Mouse (Mus musculus): ENCODE measurements at regions not wholly inside any gene's neighbourhood (a gene's known extent, or its start where the extent isn't known, plus 50 kb on each side); places are given as distances from the start of the nearest gene placed in this dataset.
A peak's percentile ranks its signal among the peaks of the same experiment; 100 is the strongest.

DNA sequence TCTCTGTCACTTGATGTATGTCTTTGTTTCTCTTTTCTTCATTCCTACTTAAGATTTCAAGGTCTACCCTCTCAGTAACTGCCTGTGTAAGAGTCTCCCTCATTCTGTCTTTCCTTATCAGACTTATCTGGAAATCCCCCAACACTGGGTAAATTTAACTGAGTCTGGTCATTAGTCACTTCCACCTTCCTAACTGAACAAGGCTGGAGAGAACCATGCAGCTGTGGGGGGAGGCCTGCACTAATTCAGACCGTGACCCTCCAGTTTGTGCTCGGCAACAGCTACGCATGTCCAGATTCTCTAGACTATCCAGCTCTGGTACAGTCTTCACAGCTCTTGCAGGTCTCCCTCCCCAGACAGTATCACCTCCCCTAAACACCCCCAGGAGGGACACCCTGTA is 103.3 kb downstream of the Prox1 start:
- Histone ChIP-seq H3K27me3 (ENCODE audit: control insufficient read depth, insufficient read depth, low read length) (no peaks in the 10 kb centered on the region), H3K9me3 (replicated peaks; ENCODE audit: control insufficient read depth, low read length) (no peaks in the 10 kb centered on the region), H3K9ac (ENCODE audit: low read depth, low read length) (no peak overlapping the region), H3K36me3 (ENCODE audit: control insufficient read depth, insufficient read depth, low read length) (no peaks in the 10 kb centered on the region), H3K27ac (ENCODE audit: low read depth, low read length) (no peak overlapping the region), H3K4me2 (no peak overlapping the region), H3K4me1 (ENCODE audit: control insufficient read depth, insufficient read depth, low read length) (peaks cover 26% of the 10 kb centered on the region), H3K4me3 (ENCODE audit: low read depth, low read length) (no peak overlapping the region)
- ATAC-seq (replicated peaks; ENCODE audit: insufficient number of reproducible peaks, low FRiP score, low TSS enrichment) = no peak
- WGBS (ENCODE audit: insufficient replicate concordance) = 37% methylated on average over 3 of the region's 3 CpGs

DNA sequence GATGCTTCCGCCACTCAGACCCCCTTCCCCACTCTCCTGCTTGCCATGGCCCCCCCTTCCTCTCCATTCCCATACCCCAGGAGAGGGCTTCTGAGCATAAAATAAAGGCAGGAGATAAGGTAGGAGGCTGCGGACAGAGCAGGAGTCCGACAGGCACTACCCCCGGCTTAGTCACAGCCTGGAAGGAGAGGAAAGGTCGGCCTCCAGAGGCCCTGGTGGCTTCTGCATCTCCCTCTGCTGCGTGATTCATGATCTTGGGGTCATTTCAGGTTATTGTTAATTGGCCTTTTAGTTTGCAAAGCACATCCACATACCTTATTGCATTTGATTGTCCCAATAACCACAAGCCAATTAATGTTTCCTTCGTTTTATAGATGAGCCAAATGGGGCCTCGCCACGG is 104.1 kb downstream of the Prox1 start:
- ATAC-seq (replicated peaks; ENCODE audit: insufficient number of reproducible peaks, low FRiP score, low TSS enrichment) = no peak
- Histone ChIP-seq H3K4me2 (no peak overlapping the region), H3K27ac (ENCODE audit: low read depth, low read length) (no peak overlapping the region), H3K9ac (ENCODE audit: low read depth, low read length) (no peak overlapping the region), H3K4me3 (ENCODE audit: low read depth, low read length) (no peak overlapping the region), H3K36me3 (ENCODE audit: control insufficient read depth, insufficient read depth, low read length) (no peaks in the 10 kb centered on the region), H3K27me3 (ENCODE audit: control insufficient read depth, insufficient read depth, low read length) (no peaks in the 10 kb centered on the region), H3K9me3 (replicated peaks; ENCODE audit: control insufficient read depth, low read length) (no peaks in the 10 kb centered on the region), H3K4me1 (ENCODE audit: control insufficient read depth, insufficient read depth, low read length) (peaks cover 30% of the 10 kb centered on the region)
- 49% methylated on average over 9 of the region's 9 CpGs for WGBS (ENCODE audit: insufficient replicate concordance)

GRCm38 (mm10) chr1:190061560-190062295 is 108.8 kb downstream of the Prox1 start:
- H3K4me2 ChIP-seq = peak overlapping the region; percentile 42
- H3K9me3 ChIP-seq (replicated peaks; ENCODE audit: control insufficient read depth, low read length) = no peaks in the 10 kb centered on the region
- H3K27ac ChIP-seq (ENCODE audit: low read depth, low read length) = peak overlapping the region; percentile 90
- peak; percentile 67 for ATAC-seq (replicated peaks; ENCODE audit: insufficient number of reproducible peaks, low FRiP score, low TSS enrichment)
- no peaks in the 10 kb centered on the region for H3K36me3 ChIP-seq (ENCODE audit: control insufficient read depth, insufficient read depth, low read length)
- no peaks in the 10 kb centered on the region for H3K27me3 ChIP-seq (ENCODE audit: control insufficient read depth, insufficient read depth, low read length)
- H3K9ac ChIP-seq (ENCODE audit: low read depth, low read length) = peak overlapping the region; percentile 52; the same call in 1 of the 2 replicates
- 14% methylated on average over 9 of the region's 9 CpGs for WGBS (ENCODE audit: insufficient replicate concordance)
- H3K4me1 ChIP-seq (ENCODE audit: control insufficient read depth, insufficient read depth, low read length) = peaks cover 24% of the 10 kb centered on the region
- no peak overlapping the region for H3K4me3 ChIP-seq (ENCODE audit: low read depth, low read length)

DNA sequence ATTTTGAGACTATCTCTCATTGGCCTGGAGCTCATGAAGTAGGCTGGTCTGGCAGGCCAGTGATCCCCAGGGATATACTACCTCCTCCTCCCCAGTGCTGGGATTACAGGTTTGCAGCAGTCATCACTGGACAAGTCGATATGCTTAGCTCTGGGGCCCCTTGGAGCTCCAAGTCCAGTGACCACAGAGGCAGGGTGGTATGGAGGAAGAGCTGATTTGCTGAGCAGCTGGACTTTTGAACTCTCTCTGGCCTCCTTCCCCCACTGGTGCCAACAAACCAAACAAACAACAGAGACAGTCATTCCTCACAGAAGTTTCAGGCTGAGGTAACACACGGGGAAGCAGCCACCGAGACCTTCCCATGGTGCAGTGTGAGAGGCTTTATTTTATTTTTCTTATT is 111.5 kb downstream of the Prox1 start:
- Histone ChIP-seq H3K36me3 (ENCODE audit: control insufficient read depth, insufficient read depth, low read length) (no peaks in the 10 kb centered on the region), H3K27ac (ENCODE audit: low read depth, low read length) (no peak overlapping the region)

GRCm38 (mm10) chr1:190056931-190057330 is 113.6 kb downstream of the Prox1 start:
- H3K27ac ChIP-seq (ENCODE audit: low read depth, low read length) = no peak overlapping the region
- H3K9me3 ChIP-seq (replicated peaks; ENCODE audit: control insufficient read depth, low read length) = no peaks in the 10 kb centered on the region
- no peaks in the 10 kb centered on the region for H3K27me3 ChIP-seq (ENCODE audit: control insufficient read depth, insufficient read depth, low read length)
- no peak for ATAC-seq (replicated peaks; ENCODE audit: insufficient number of reproducible peaks, low FRiP score, low TSS enrichment)
- H3K4me3 ChIP-seq (ENCODE audit: low read depth, low read length) = no peak overlapping the region
- no peak overlapping the region for H3K9ac ChIP-seq (ENCODE audit: low read depth, low read length)
- peaks cover 17% of the 10 kb centered on the region for H3K4me1 ChIP-seq (ENCODE audit: control insufficient read depth, insufficient read depth, low read length)
- WGBS (ENCODE audit: insufficient replicate concordance) = 64% methylated on average over 2 of the region's 2 CpGs
- no peak overlapping the region for H3K4me2 ChIP-seq
- H3K36me3 ChIP-seq (ENCODE audit: control insufficient read depth, insufficient read depth, low read length) = no peaks in the 10 kb centered on the region

More for the DNA sequence above, 111.5 kb downstream of the Prox1 start:
- Histone ChIP-seq H3K9me3 (replicated peaks; ENCODE audit: control insufficient read depth, low read length) (no peaks in the 10 kb centered on the region), H3K27me3 (ENCODE audit: control insufficient read depth, insufficient read depth, low read length) (no peaks in the 10 kb centered on the region), H3K4me2 (no peak overlapping the region), H3K4me1 (ENCODE audit: control insufficient read depth, insufficient read depth, low read length) (peaks cover 21% of the 10 kb centered on the region), H3K9ac (ENCODE audit: low read depth, low read length) (no peak overlapping the region), H3K4me3 (ENCODE audit: low read depth, low read length) (no peak overlapping the region)
- no peak for ATAC-seq (replicated peaks; ENCODE audit: insufficient number of reproducible peaks, low FRiP score, low TSS enrichment)
- 65% methylated on average over 3 of the region's 3 CpGs for WGBS (ENCODE audit: insufficient replicate concordance)

DNA sequence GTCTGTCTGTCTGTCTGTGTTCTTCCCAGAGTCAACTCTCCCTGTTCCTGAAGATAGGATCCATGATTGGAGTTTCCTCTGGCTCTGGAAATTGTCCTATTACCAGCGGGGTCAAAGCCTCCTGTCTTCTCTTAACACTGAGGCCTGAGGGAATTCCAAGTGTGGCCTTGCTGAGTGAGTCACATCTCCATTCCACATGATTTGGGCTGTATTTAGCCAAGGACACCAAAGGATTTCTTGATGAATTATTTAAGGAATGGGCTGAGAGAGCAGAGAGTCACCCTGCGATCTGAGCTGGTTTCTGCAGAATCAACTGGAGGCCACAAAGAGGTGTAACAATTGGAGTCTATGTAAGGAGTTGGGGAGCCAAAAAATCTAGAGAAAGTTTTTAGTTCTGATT is 118.6 kb downstream of the Prox1 start:
- Histone ChIP-seq H3K4me2 (no peak overlapping the region), H3K36me3 (ENCODE audit: control insufficient read depth, insufficient read depth, low read length) (no peaks in the 10 kb centered on the region), H3K4me1 (ENCODE audit: control insufficient read depth, insufficient read depth, low read length) (peaks cover 7% of the 10 kb centered on the region; the same call in 1 of the 2 replicates), H3K27me3 (ENCODE audit: control insufficient read depth, insufficient read depth, low read length) (no peaks in the 10 kb centered on the region), H3K9ac (ENCODE audit: low read depth, low read length) (no peak overlapping the region), H3K4me3 (ENCODE audit: low read depth, low read length) (no peak overlapping the region), H3K27ac (ENCODE audit: low read depth, low read length) (no peak overlapping the region), H3K9me3 (replicated peaks; ENCODE audit: control insufficient read depth, low read length) (no peaks in the 10 kb centered on the region)
- no peak for ATAC-seq (replicated peaks; ENCODE audit: insufficient number of reproducible peaks, low FRiP score, low TSS enrichment)
- 80% methylated on average over 2 of the region's 2 CpGs for WGBS (ENCODE audit: insufficient replicate concordance)

DNA sequence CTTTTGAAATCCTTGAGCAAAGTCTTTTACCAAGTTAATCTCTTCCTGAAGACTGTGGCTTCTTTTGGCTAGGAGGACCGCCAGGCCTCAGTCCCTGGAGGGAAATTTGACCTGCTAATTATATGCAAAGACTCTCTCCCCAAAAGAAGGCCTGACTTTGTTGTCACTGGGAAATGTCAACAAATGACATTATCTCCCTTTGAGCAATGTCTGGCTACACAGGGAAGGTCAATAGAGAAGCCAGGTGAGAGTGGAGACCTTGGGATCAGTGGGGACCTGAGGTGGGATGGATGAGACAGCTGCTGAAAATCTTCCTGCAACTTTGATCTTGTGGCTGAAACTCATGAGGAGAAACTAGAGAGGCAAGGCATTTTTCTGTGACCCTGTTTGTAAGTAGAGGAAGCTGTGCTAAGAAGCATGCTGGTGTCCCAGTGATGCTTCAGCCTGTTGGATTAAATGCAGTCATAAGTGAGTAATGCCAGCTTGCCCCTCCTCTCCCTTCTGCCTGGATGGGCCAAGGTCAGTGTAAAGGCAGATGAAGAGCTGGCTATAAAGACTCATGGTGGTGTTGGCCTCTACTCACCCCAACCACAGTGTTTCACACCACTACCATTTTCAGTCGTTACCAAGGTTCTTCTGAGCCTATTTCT is 121.9 kb downstream of the Prox1 start:
- no peak for ATAC-seq (replicated peaks; ENCODE audit: insufficient number of reproducible peaks, low FRiP score, low TSS enrichment)
- H3K4me1 ChIP-seq (ENCODE audit: control insufficient read depth, insufficient read depth, low read length) = peaks cover 7% of the 10 kb centered on the region; the same call in 1 of the 2 replicates
- no peaks in the 10 kb centered on the region for H3K9me3 ChIP-seq (replicated peaks; ENCODE audit: control insufficient read depth, low read length)
- no peak overlapping the region for H3K4me2 ChIP-seq
- no peak overlapping the region for H3K27ac ChIP-seq (ENCODE audit: low read depth, low read length)
- H3K9ac ChIP-seq (ENCODE audit: low read depth, low read length) = no peak overlapping the region
- 50% methylated on average over 2 of the region's 2 CpGs for WGBS (ENCODE audit: insufficient replicate concordance)
- no peaks in the 10 kb centered on the region for H3K36me3 ChIP-seq (ENCODE audit: control insufficient read depth, insufficient read depth, low read length)
- H3K4me3 ChIP-seq (ENCODE audit: low read depth, low read length) = no peak overlapping the region
- no peaks in the 10 kb centered on the region for H3K27me3 ChIP-seq (ENCODE audit: control insufficient read depth, insufficient read depth, low read length)

GRCm38 (mm10) chr1:190047201-190047600 is 123.3 kb downstream of the Prox1 start:
- H3K9ac ChIP-seq (ENCODE audit: low read depth, low read length) = no peak overlapping the region
- 76% methylated on average over 6 of the region's 6 CpGs for WGBS (ENCODE audit: insufficient replicate concordance)
- no peak for ATAC-seq (replicated peaks; ENCODE audit: insufficient number of reproducible peaks, low FRiP score, low TSS enrichment)
- H3K4me1 ChIP-seq (ENCODE audit: control insufficient read depth, insufficient read depth, low read length) = peaks cover 7% of the 10 kb centered on the region; the same call in 1 of the 2 replicates
- H3K4me3 ChIP-seq (ENCODE audit: low read depth, low read length) = no peak overlapping the region
- H3K4me2 ChIP-seq = no peak overlapping the region
- no peaks in the 10 kb centered on the region for H3K36me3 ChIP-seq (ENCODE audit: control insufficient read depth, insufficient read depth, low read length)
- no peaks in the 10 kb centered on the region for H3K9me3 ChIP-seq (replicated peaks; ENCODE audit: control insufficient read depth, low read length)
- no peak overlapping the region for H3K27ac ChIP-seq (ENCODE audit: low read depth, low read length)
- H3K27me3 ChIP-seq (ENCODE audit: control insufficient read depth, insufficient read depth, low read length) = no peaks in the 10 kb centered on the region

Measured in heart, embryonic 11.5 days (tissue).